Mouse (Mus musculus): ENCODE data around the gene Rimklb. TPM values are rescaled to one million over a fixed set of nuclear protein-coding genes. Genes with fewer than 3 reads are reported as not detected.

Gene Rimklb
- polyA plus RNA-seq, 1 experiment from 2014 or later, result 2.4 TPM

DNA sequence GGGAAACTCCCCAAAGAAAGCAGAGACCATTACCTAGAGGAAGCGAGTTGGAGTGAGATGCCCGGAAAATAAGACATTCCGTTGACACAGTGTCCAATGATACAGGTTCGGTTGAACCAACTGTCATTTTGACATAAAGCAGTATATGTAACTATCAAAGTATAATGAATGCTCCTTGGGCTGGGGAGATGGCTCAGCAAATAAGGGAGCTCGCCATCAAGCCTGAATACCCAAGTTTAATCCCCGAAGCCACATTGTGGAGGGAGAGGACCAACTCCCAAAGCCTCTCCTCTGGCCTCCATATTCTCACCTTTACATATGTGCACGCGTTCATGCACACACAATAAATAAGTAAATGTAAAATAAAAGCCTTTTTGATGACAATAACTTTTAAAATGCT is 87.3 kb downstream of the Rimklb start:
- Histone ChIP-seq H3K4me1 (ENCODE audit: control insufficient read depth in 2 of 2, insufficient read depth in 2 of 2, low read length in 2 of 2) (no peaks in the 10 kb centered on the region), H3K36me3 (ENCODE audit: control insufficient read depth, insufficient read depth, low read length) (no peaks in the 10 kb centered on the region), H3K4me2 (ENCODE audit: low read length) (no peak overlapping the region), H3K27ac (replicated peaks in 1 of 2; ENCODE audit: control insufficient read depth in 1 of 2, insufficient read depth in 1 of 2, low read depth in 2 of 2, low read length in 2 of 2) (no peak overlapping the region), H3K27me3 (ENCODE audit: control insufficient read depth, insufficient read depth, low read length) (no peaks in the 10 kb centered on the region), H3K4me3 (ENCODE audit: control insufficient read depth in 1 of 2, insufficient read depth in 1 of 2, low read depth in 1 of 2, low read length in 2 of 2) (no peak overlapping the region), H3K9me3 (ENCODE audit: control insufficient read depth, low read length) (no peaks in the 10 kb centered on the region), H3K9ac (ENCODE audit: low read length) (no peak overlapping the region)
- ATAC-seq (ENCODE audit: insufficient number of reproducible peaks, insufficient read depth, low FRiP score, low read depth), result no peak
- 76% methylated on average over 8 of the region's 8 CpGs for WGBS

DNA sequence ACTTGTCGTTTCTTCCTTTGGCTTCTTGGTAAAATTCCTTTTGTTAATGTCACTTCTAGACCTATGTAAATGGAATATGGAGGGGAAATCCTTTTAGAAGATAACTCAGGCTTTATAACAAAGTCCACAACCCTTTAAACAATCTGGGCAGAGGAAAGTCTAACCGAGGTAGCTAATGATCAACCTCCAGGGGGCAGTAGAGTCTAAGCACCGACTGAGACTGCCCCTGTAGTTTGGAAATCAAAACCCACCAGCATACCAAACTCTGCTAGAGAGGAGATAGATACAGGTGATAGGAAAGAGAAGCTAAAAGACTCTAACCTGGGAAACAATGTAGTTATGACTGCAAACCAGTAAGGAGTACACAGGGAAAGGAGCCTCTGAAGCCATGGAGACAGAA is 96.3 kb downstream of the Rimklb start:
- Histone ChIP-seq H3K36me3 (ENCODE audit: control insufficient read depth, insufficient read depth, low read length) (no peaks in the 10 kb centered on the region), H3K27me3 (ENCODE audit: control insufficient read depth, insufficient read depth, low read length) (no peaks in the 10 kb centered on the region), H3K9ac (ENCODE audit: low read length) (no peak overlapping the region), H3K4me2 (ENCODE audit: low read length) (no peak overlapping the region), H3K27ac (replicated peaks in 1 of 2; ENCODE audit: control insufficient read depth in 1 of 2, insufficient read depth in 1 of 2, low read depth in 2 of 2, low read length in 2 of 2) (no peak overlapping the region), H3K4me1 (ENCODE audit: control insufficient read depth in 2 of 2, insufficient read depth in 2 of 2, low read length in 2 of 2) (no peaks in the 10 kb centered on the region), H3K4me3 (ENCODE audit: control insufficient read depth in 1 of 2, insufficient read depth in 1 of 2, low read depth in 1 of 2, low read length in 2 of 2) (no peak overlapping the region), H3K9me3 (ENCODE audit: control insufficient read depth, low read length) (no peaks in the 10 kb centered on the region)
- 12% methylated on average over 3 of the region's 3 CpGs for WGBS
- no peak for ATAC-seq (ENCODE audit: insufficient number of reproducible peaks, insufficient read depth, low FRiP score, low read depth)

DNA sequence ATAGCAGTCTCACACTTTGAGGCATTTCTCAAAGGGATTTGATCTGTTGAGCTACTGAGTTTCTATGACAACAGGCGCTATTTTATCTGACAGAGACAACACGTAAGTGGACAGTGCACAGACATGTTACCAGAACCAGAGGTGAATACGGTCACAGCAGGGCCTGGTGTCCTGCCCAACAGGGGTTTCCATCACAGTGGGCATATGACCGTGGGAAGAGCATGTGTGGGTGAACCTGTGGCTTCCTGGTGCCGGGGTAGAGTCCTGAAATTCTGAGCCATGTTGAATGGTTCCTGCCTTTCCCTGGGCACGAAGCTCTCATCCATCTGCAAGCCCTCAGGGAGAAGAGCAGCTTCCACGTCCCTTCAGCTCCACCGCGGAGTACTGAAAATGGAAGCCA is 98.3 kb downstream of the Rimklb start:
- no peak overlapping the region for H3K9ac ChIP-seq (ENCODE audit: low read length)
- H3K4me3 ChIP-seq (ENCODE audit: control insufficient read depth in 1 of 2, insufficient read depth in 1 of 2, low read depth in 1 of 2, low read length in 2 of 2), result no peak overlapping the region
- no peak for ATAC-seq (ENCODE audit: insufficient number of reproducible peaks, insufficient read depth, low FRiP score, low read depth)
- no peaks in the 10 kb centered on the region for H3K36me3 ChIP-seq (ENCODE audit: control insufficient read depth, insufficient read depth, low read length)
- no peak overlapping the region for H3K27ac ChIP-seq (replicated peaks in 1 of 2; ENCODE audit: control insufficient read depth in 1 of 2, insufficient read depth in 1 of 2, low read depth in 2 of 2, low read length in 2 of 2)
- H3K4me1 ChIP-seq (ENCODE audit: control insufficient read depth in 2 of 2, insufficient read depth in 2 of 2, low read length in 2 of 2), result no peaks in the 10 kb centered on the region
- no peaks in the 10 kb centered on the region for H3K27me3 ChIP-seq (ENCODE audit: control insufficient read depth, insufficient read depth, low read length)
- WGBS, result 72% methylated on average over 9 of the region's 9 CpGs
- H3K9me3 ChIP-seq (ENCODE audit: control insufficient read depth, low read length), result peaks cover 4% of the 10 kb centered on the region
- H3K4me2 ChIP-seq (ENCODE audit: low read length), result no peak overlapping the region

Other genes starting within 250 kb of the Rimklb start
- not detected in 2 replicates for gene Klrg1, start 215.9 kb downstream of the Rimklb start, polyA plus RNA-seq (2014; fragmentation: Nextera tagmentation; extraction: Ambion mirVana)
- gene M6pr, start 190.0 kb downstream of the Rimklb start, polyA plus RNA-seq (2014; fragmentation: Nextera tagmentation; extraction: Ambion mirVana), result 76.2 and 77.2 TPM in 2 replicates
- 11.6 and 13.2 TPM in 2 replicates for gene Phc1, start 158.2 kb downstream of the Rimklb start, polyA plus RNA-seq (2014; fragmentation: Nextera tagmentation; extraction: Ambion mirVana)
- 15.7 and 16.9 TPM in 2 replicates for gene Mfap5, start 7.1 kb upstream of the Rimklb start, polyA plus RNA-seq (2014; fragmentation: Nextera tagmentation; extraction: Ambion mirVana)
- gene Aicda, start 55.0 kb upstream of the Rimklb start, polyA plus RNA-seq (2014; fragmentation: Nextera tagmentation; extraction: Ambion mirVana), result not detected in 2 replicates
- 4.9 and 6.0 TPM in 2 replicates for gene Apobec1, start 103.7 kb upstream of the Rimklb start, polyA plus RNA-seq (2014; fragmentation: Nextera tagmentation; extraction: Ambion mirVana)
- gene Gdf3, start 111.3 kb upstream of the Rimklb start, polyA plus RNA-seq (2014; fragmentation: Nextera tagmentation; extraction: Ambion mirVana), result 0.18 and 0.46 TPM in 2 replicates
- 0.42 TPM in 1 of 2 replicates, not detected in the other for gene Dppa3, start 127.6 kb upstream of the Rimklb start, polyA plus RNA-seq (2014; fragmentation: Nextera tagmentation; extraction: Ambion mirVana)
- 0.84 and 1.2 TPM in 2 replicates for gene Nanog, start 208.7 kb upstream of the Rimklb start, polyA plus RNA-seq (2014; fragmentation: Nextera tagmentation; extraction: Ambion mirVana)

Data from heart, embryonic 14.5 days (tissue).